Mouse (Mus musculus) MEL (cell line): Measurements from ENCODE around the gene Rbfox3. TPM values are rescaled to one million over a fixed set of nuclear protein-coding genes. Genes with fewer than 3 reads are reported as not detected.

Experiments
- DNase-seq: peaks from one replicate; pipeline ENCODE4 v3.0.0; 2011; ENCODE audit warnings: low read depth, low spot score
- H3K27ac ChIP-seq: 2 replicates; pipeline ENCODE4 v1.5.1; 2012; ENCODE audit warnings: low read depth, mild to moderate bottlenecking, control low read depth, low read length, moderate library complexity; ENCODE audit not compliant: control insufficient read depth
- H3K27me3 ChIP-seq, 2 experiments: fragments of 150-350 bp in 1 of 2; sonication (generic) in 1 of 2; 2 replicates each; pipeline ENCODE4 v1.6.1; 2012; ENCODE audit warnings: low read length in 2 of 2, mild to moderate bottlenecking in 2 of 2, improper control_type of control experiment in 1 of 2, moderate library complexity in 1 of 2; ENCODE audit not compliant: insufficient read depth in 2 of 2, control insufficient read depth in 1 of 2
- H3K36me3 ChIP-seq, 2 experiments: 2 replicates each; pipeline ENCODE4 v1.6.1; 2012 to 2014; ENCODE audit warnings: low read length in 2 of 2, improper control_type of control experiment in 1 of 2, inconsistent platforms in 1 of 2, mild to moderate bottlenecking in 1 of 2; ENCODE audit not compliant: insufficient read depth in 2 of 2, control insufficient read depth in 1 of 2
- H3K4me1 ChIP-seq, 2 experiments: fragments of 150-350 bp in 1 of 2; sonication (generic) in 1 of 2; 2 replicates each; pipeline ENCODE4 v1.6.1; 2012; ENCODE audit warnings: low read length in 2 of 2, improper control_type of control experiment in 1 of 2, mild to moderate bottlenecking in 1 of 2; ENCODE audit not compliant: insufficient read depth in 2 of 2, control insufficient read depth in 1 of 2
- H3K4me3 ChIP-seq, 2 experiments: fragments of 150-350 bp in 1 of 2; sonication (generic) in 1 of 2; 2 replicates each; pipeline ENCODE4 v1.5.1; 2012; ENCODE audit warnings: low read depth in 2 of 2, low read length in 2 of 2, mild to moderate bottlenecking in 2 of 2, moderate library complexity in 2 of 2, control low read depth in 1 of 2, improper control_type of control experiment in 1 of 2; ENCODE audit not compliant: control insufficient read depth in 1 of 2, insufficient read depth in 1 of 2
- H3K79me2 ChIP-seq: 2 replicates; pipeline ENCODE4 v1.6.1; 2012; ENCODE audit warnings: mild to moderate bottlenecking, low read length, moderate library complexity; ENCODE audit not compliant: control insufficient read depth, poor library complexity, insufficient read depth
- H3K9ac ChIP-seq: 2 replicates; pipeline ENCODE4 v1.6.1; 2012; ENCODE audit warnings: low read depth, mild to moderate bottlenecking, control low read depth, low read length, moderate library complexity; ENCODE audit not compliant: control insufficient read depth, poor library complexity, severe bottlenecking
- H3K9me3 ChIP-seq: fragments of 150-350 bp; sonication (generic); replicated peaks from 2 replicates; pipeline ENCODE4 v1.6.1; 2012; ENCODE audit warnings: mild to moderate bottlenecking, low read length, improper control_type of control experiment, moderate library complexity; ENCODE audit not compliant: insufficient read depth
- BHLHE40 ChIP-seq: IDR thresholded peaks from 2 replicates; pipeline ENCODE4 v1.6.1; 2012; ENCODE audit warnings: low read depth, mild to moderate bottlenecking, inconsistent platforms, low read length, improper control_type of control experiment, borderline replicate concordance
- CHD1 ChIP-seq: IDR thresholded peaks from 2 replicates; pipeline ENCODE4 v1.6.1; 2012; ENCODE audit warnings: low read depth, mild to moderate bottlenecking, inconsistent platforms, low read length, improper control_type of control experiment
- CTCF ChIP-seq, 3 experiments: IDR thresholded peaks in 2 of 3; conservative IDR thresholded peaks in 1 of 3; 2 replicates each; pipeline ENCODE4 v1.5.1; 2011 to 2012; ENCODE audit warnings: low read length in 3 of 3, low read depth in 2 of 3, mild to moderate bottlenecking in 2 of 3, improper control_type of control experiment in 1 of 3, inconsistent platforms in 1 of 3, mixed read lengths in 1 of 3, moderate library complexity in 1 of 3; ENCODE audit not compliant: control insufficient read depth in 1 of 3, insufficient read depth in 1 of 3, poor library complexity in 1 of 3, severe bottlenecking in 1 of 3
- ELF1 ChIP-seq: IDR thresholded peaks from 2 replicates; pipeline ENCODE4 v1.6.1; 2014; ENCODE audit warnings: low read depth, mild to moderate bottlenecking, inconsistent platforms, low read length, improper control_type of control experiment, moderate library complexity
- EP300 ChIP-seq, 2 experiments: IDR thresholded peaks; 2 replicates each; pipeline ENCODE4 v1.6.1; 2011; ENCODE audit warnings: improper control_type of control experiment in 2 of 2, low read length in 2 of 2, low read depth in 1 of 2, mild to moderate bottlenecking in 1 of 2
- GABPA ChIP-seq: IDR thresholded peaks from 2 replicates; pipeline ENCODE4 v1.6.1; 2012; ENCODE audit warnings: low read depth, mild to moderate bottlenecking, inconsistent platforms, low read length, improper control_type of control experiment, moderate library complexity
- GATA1 ChIP-seq: IDR thresholded peaks from 2 replicates; pipeline ENCODE4 v1.6.1; 2011; ENCODE audit warnings: low read depth, low read length, improper control_type of control experiment
- HCFC1 ChIP-seq: IDR thresholded peaks from 2 replicates; pipeline ENCODE4 v1.6.1; 2012; ENCODE audit warnings: low read depth, mild to moderate bottlenecking, inconsistent platforms, low read length, improper control_type of control experiment, moderate library complexity
- JUND ChIP-seq: IDR thresholded peaks from 2 replicates; pipeline ENCODE4 v1.6.1; 2011; ENCODE audit warnings: low read depth, mild to moderate bottlenecking, improper control_type of control experiment, low read length
- KAT2A ChIP-seq: conservative IDR thresholded peaks from 2 replicates; pipeline ENCODE4 v1.6.1; 2012; ENCODE audit warnings: low read depth, low read length, improper control_type of control experiment, inconsistent platforms
- MAFK ChIP-seq: IDR thresholded peaks from 2 replicates; pipeline ENCODE4 v1.6.1; 2011; ENCODE audit warnings: low read depth, mild to moderate bottlenecking, low read length, improper control_type of control experiment, borderline replicate concordance
- MAX ChIP-seq: IDR thresholded peaks from 2 replicates; pipeline ENCODE4 v1.6.1; 2011; ENCODE audit warnings: low read length, improper control_type of control experiment
- MAZ ChIP-seq: IDR thresholded peaks from 2 replicates; pipeline ENCODE4 v1.6.1; 2012; ENCODE audit warnings: low read depth, mild to moderate bottlenecking, inconsistent platforms, low read length, improper control_type of control experiment
- NELFE ChIP-seq: IDR thresholded peaks from 2 replicates; pipeline ENCODE4 v1.6.1; 2011; ENCODE audit warnings: low read depth, low read length, improper control_type of control experiment
- POLR2AphosphoS2 ChIP-seq: IDR thresholded peaks from 2 replicates; pipeline ENCODE4 v1.6.1; 2011; ENCODE audit warnings: low read length, improper control_type of control experiment
- RAD21 ChIP-seq: IDR thresholded peaks from 2 replicates; pipeline ENCODE4 v1.6.1; 2011; ENCODE audit warnings: mild to moderate bottlenecking, low read depth, low read length, improper control_type of control experiment
- SMC3 ChIP-seq: IDR thresholded peaks from 2 replicates; pipeline ENCODE4 v1.6.1; 2011; ENCODE audit warnings: low read depth, low read length, improper control_type of control experiment
- TCF12 ChIP-seq: IDR thresholded peaks from 2 replicates; pipeline ENCODE4 v1.6.1; 2014; ENCODE audit warnings: low read depth, mild to moderate bottlenecking, inconsistent platforms, low read length, improper control_type of control experiment, moderate library complexity
- UBTF ChIP-seq: IDR thresholded peaks from 2 replicates; pipeline ENCODE4 v1.6.1; 2012; ENCODE audit warnings: low read depth, mild to moderate bottlenecking, inconsistent platforms, low read length, improper control_type of control experiment, moderate library complexity, borderline replicate concordance; ENCODE audit not compliant: insufficient read depth
- USF1 ChIP-seq: IDR thresholded peaks from 2 replicates; pipeline ENCODE4 v1.6.1; 2014; ENCODE audit warnings: low read depth, mild to moderate bottlenecking, inconsistent platforms, low read length, improper control_type of control experiment, moderate library complexity
- USF2 ChIP-seq, 2 experiments: IDR thresholded peaks; 2 replicates each; pipeline ENCODE4 v1.6.1; 2011 to 2012; ENCODE audit warnings: improper control_type of control experiment in 2 of 2, low read length in 2 of 2, borderline replicate concordance in 1 of 2, inconsistent platforms in 1 of 2, low read depth in 1 of 2, mild to moderate bottlenecking in 1 of 2; ENCODE audit not compliant: insufficient read depth in 1 of 2
- ZC3H11A ChIP-seq: IDR thresholded peaks from 2 replicates; pipeline ENCODE4 v1.6.1; 2012; ENCODE audit warnings: low read depth, mild to moderate bottlenecking, inconsistent platforms, low read length, improper control_type of control experiment
- ZKSCAN1 ChIP-seq: IDR thresholded peaks from 2 replicates; pipeline ENCODE4 v1.6.1; 2012; ENCODE audit warnings: low read depth, mild to moderate bottlenecking, inconsistent platforms, low read length, improper control_type of control experiment, moderate library complexity
- polyA plus RNA-seq, 2 experiments: library from polyadenylated mRNA; stranded (reverse) in 1 of 2; unstranded in 1 of 2; fragments of >175 nt in 1 of 2; fragments of >200 nt in 1 of 2; gene quantifications; 2 replicates each; pipeline versions ENCODE4 v1.2.1 to v1.2.4; 2012; ENCODE audit warnings: low replicate concordance in 2 of 2, low read depth in 1 of 2; ENCODE audit not compliant: insufficient read length in 2 of 2, insufficient read depth in 1 of 2, missing spikeins in 1 of 2
- total RNA-seq: library from RNA; depleted of rRNA; stranded (reverse); fragments of 300-350 nt; gene quantifications from 2 replicates; pipeline ENCODE4 v1.2.3, GENCODE M21; 2012

Gene Rbfox3
- total and polyA plus RNA-seq, 3 experiments, result not detected

DNA sequence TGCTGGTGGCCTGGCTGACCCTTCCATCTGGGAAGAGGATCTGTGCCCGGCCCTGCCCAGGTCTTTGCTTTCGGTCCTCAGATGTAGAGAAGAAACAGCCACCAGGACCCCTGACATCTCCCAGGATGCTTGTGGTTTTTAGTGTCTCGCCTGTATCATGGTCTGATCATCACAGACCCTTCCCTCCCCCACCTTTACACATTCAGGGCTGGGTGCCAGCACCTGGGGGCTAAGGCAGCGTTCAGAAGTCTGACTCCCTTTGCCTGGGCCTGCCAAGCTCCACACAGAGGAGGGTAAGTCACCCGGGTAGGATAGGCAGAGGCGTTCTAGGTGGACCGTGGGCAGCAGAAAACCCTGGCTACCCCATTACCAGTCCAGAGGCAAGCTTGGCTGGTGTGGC, 403.1 kb downstream of the Rbfox3 start:
- TF ChIP-seq GABPA (no peak), SMC3 (no peak), ZKSCAN1 (no peak), POLR2AphosphoS2 (no peak), MAX (no peak), GATA1 (no peak), USF2 (IDR thresholded peaks at IDR 0.05; ENCODE audit: borderline replicate concordance in 1 of 2, insufficient read depth in 1 of 2, low read depth in 1 of 2, low read length in 2 of 2) (no peak), UBTF (no peak), ZC3H11A (no peak), HCFC1 (no peak), ELF1 (no peak), CHD1 (no peak), JUND (no peak), EP300 (IDR thresholded peaks at IDR 0.05; ENCODE audit: low read depth in 1 of 2, low read length in 2 of 2) (no peak), TCF12 (no peak), USF1 (no peak), MAFK (no peak), MAZ (no peak), KAT2A (no peak)
- no peaks in the 10 kb centered on the region for H3K9me3 ChIP-seq

DNA sequence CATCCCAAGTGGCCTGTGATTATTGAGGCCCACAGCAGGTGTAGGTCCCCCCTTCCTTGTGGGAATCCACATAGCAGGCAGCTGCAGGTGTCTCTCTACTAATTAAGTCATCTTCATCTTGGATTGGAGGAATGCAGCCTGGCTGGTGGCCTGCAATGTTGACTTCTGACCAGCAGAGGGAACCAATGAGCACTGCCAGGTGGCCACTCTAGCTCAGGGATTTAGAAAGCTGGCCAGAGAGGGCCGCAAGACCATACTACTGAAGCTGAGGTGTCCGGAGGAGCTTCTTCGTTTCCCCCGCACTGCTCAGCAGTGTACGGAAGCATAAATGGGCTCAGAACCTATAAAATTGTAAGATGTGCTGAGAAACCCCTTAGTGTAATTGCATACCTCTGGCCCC, 403.5 kb downstream of the Rbfox3 start:
- H3K36me3 ChIP-seq, result no peaks in the 10 kb centered on the region
- H3K79me2 ChIP-seq, result no peaks in the 10 kb centered on the region
- H3K27ac ChIP-seq, result no peak overlapping the region
- no peaks in the 10 kb centered on the region for H3K4me1 ChIP-seq
- H3K4me3 ChIP-seq, result no peak overlapping the region
- H3K9ac ChIP-seq, result no peak overlapping the region
- peak; percentile 59 for DNase-seq
- H3K9me3 ChIP-seq, result no peaks in the 10 kb centered on the region
- TF ChIP-seq CTCF (IDR thresholded peaks at IDR 0.05 in 2 of 3, conservative IDR thresholded peaks at IDR 0.05 in 1 of 3; ENCODE audit: control insufficient read depth in 1 of 3, insufficient read depth in 1 of 3, low read depth in 2 of 3, low read length in 3 of 3, poor library complexity in 1 of 3, severe bottlenecking in 1 of 3) (peak; percentile 80 to 97 (median 92)), RAD21 (peak; percentile 44), SMC3 (peak; percentile 79), BHLHE40 (no peak), NELFE (no peak)
- H3K27me3 ChIP-seq, result no peaks in the 10 kb centered on the region

More for the DNA sequence above, 403.1 kb downstream of the Rbfox3 start:
- no peaks in the 10 kb centered on the region for H3K27me3 ChIP-seq
- no peak overlapping the region for H3K4me3 ChIP-seq
- no peaks in the 10 kb centered on the region for H3K36me3 ChIP-seq
- H3K9ac ChIP-seq, result no peak overlapping the region
- no peaks in the 10 kb centered on the region for H3K79me2 ChIP-seq
- DNase-seq, result no peak
- H3K27ac ChIP-seq, result no peak overlapping the region
- H3K4me1 ChIP-seq, result no peaks in the 10 kb centered on the region
